Mouse (Mus musculus): ENCODE data around the gene L3mbtl4. TPM values are rescaled to one million over a fixed set of nuclear protein-coding genes. Genes with fewer than 3 reads are reported as not detected.

The L3mbtl4 gene
- total and polyA plus RNA-seq, 3 experiments, result not detected

DNA sequence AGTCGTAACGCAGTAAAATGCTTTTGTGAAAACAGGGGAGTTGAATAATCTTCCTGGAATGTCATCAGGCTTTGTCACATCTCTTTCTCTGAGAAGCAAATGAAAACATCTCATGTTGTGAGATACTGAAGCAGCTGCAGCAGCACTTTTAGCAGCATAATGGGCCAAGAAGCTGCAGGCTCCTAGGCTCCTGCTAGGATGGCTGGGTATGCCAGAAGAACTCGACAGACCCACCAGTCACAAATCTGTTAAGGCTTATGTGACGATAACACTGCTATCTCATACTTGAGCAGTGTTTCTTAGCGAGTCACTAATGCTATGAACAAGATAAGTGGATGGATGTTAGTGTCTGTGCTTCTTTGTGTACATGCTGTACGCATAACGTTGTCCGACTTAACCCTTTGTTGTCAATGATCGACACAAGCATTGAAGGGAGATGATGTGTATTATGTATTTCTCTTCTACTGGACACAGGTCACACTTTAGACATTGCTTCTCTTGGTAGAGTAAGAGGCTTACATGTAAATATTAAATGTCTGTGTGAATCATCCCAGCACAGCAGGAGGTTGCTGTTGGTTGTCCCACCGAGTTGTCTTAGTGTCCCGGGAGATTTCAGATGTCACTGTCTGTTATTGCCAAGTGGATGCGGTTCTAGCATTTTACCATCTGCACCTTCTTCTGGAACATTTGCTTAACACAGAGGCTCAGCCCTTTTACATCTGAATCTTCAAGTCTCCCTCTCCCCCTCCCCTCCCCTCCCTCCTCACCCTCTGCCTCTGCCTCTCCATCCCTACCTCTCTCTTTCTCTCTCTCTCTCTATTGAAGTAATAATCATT is 149.3 kb downstream of the L3mbtl4 start:
- Histone ChIP-seq H3K4me3 (replicated peaks in 1 of 3; ENCODE audit: low read depth in 2 of 3, low read length in 2 of 3, poor library complexity in 1 of 3) (no peak overlapping the region), H3K4me2 (ENCODE audit: insufficient read depth, low read depth, poor library complexity, severe bottlenecking) (no peak overlapping the region), H3K4me1 (ENCODE audit: control insufficient read depth in 1 of 2, insufficient read depth in 2 of 2) (no peaks in the 10 kb centered on the region), H3K27me3 (replicated peaks) (no peaks in the 10 kb centered on the region), H3K9ac (ENCODE audit: insufficient read depth, low read depth) (no peak overlapping the region), H3K9me3 (replicated peaks; ENCODE audit: low read length) (peaks cover 52% of the 10 kb centered on the region), H3K79me2 (replicated peaks; ENCODE audit: control insufficient read depth, extremely low read depth, insufficient read depth, poor library complexity, severe bottlenecking) (no peaks in the 10 kb centered on the region), H3K27ac (ENCODE audit: insufficient read depth, low read depth) (no peak overlapping the region), H3K36me3 (replicated peaks in 1 of 2; ENCODE audit: control insufficient read depth in 1 of 2, insufficient read depth in 1 of 2, low read length in 1 of 2) (no peaks in the 10 kb centered on the region)
- DNase-seq (ENCODE audit: extremely low read depth), result no peak
- dilution Hi-C loops (cut with MboI; ENCODE audit: extremely low pct_ligation_motif_present, extremely low pct_unique_long_range_greater_than_20kb, low sequenced_read_pairs), result no loop called here
- in situ Hi-C loops (cut with MboI; ENCODE audit: low pct_ligation_motif_present, low pct_unique_long_range_greater_than_20kb, low sequenced_read_pairs), result no loop called here
- no peak for TF ChIP-seq BHLHE40 (IDR thresholded peaks at IDR 0.05; ENCODE audit: low read depth, low read length)
- TF ChIP-seq TCF12 (IDR thresholded peaks at IDR 0.05; ENCODE audit: low read depth, low read length), result no peak
- TF ChIP-seq ZKSCAN1 (IDR thresholded peaks at IDR 0.05; ENCODE audit: borderline replicate concordance, low read depth, low read length), result no peak
- TF ChIP-seq MAFK (IDR thresholded peaks at IDR 0.05; ENCODE audit: insufficient replicate concordance, low read length), result no peak
- TF ChIP-seq GABPA (IDR thresholded peaks at IDR 0.05; ENCODE audit: insufficient replicate concordance, low read depth, low read length), result no peak
- no peak for TF ChIP-seq ZMIZ1 (IDR thresholded peaks at IDR 0.05; ENCODE audit: low read depth, low read length)
- TF ChIP-seq NRF1 (IDR thresholded peaks at IDR 0.05; ENCODE audit: low read depth, low read length), result no peak
- no peak for TF ChIP-seq KAT2A (IDR thresholded peaks at IDR 0.05; ENCODE audit: insufficient replicate concordance, low read length)
- no peak for TF ChIP-seq POLR2AphosphoS2 (IDR thresholded peaks at IDR 0.05; ENCODE audit: low read depth, low read length)
- TF ChIP-seq IRF4 (IDR thresholded peaks at IDR 0.05; ENCODE audit: low read depth, low read length), result no peak
- TF ChIP-seq MAX (IDR thresholded peaks at IDR 0.05; ENCODE audit: low read length), result no peak
- TF ChIP-seq EP300 (IDR thresholded peaks at IDR 0.05; ENCODE audit: low read length), result no peak
- no peak for TF ChIP-seq ELF1 (IDR thresholded peaks at IDR 0.05; ENCODE audit: low read depth, low read length)
- no peak for TF ChIP-seq USF1 (IDR thresholded peaks at IDR 0.05; ENCODE audit: low read depth, low read length)
- TF ChIP-seq MXI1 (IDR thresholded peaks at IDR 0.05; ENCODE audit: low read depth, low read length), result no peak
- no peak for TF ChIP-seq UBTF (IDR thresholded peaks at IDR 0.05; ENCODE audit: low read depth, low read length)

DNA sequence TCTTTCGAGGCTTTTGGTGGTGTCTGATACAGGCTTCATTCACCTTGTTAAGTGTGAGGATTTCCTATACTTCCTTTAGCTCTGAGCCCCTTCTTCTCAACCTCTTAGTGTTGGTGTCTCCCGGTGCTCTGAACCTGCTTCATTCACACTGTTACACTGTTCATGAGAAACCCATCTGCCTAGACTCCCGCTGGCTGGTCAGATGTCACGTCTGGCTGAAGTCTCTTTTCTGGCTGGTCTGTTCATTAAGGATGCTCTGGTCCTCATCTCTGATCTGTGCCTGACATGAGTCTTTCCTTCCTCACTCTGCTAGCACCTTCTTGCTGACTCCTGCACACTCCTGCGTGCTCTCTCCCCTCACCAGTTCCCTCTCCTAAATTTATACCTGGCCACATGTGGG is 160.0 kb downstream of the L3mbtl4 start:
- Histone ChIP-seq H3K4me2 (ENCODE audit: insufficient read depth, low read depth, poor library complexity, severe bottlenecking) (no peak overlapping the region), H3K79me2 (replicated peaks; ENCODE audit: control insufficient read depth, extremely low read depth, insufficient read depth, poor library complexity, severe bottlenecking) (no peaks in the 10 kb centered on the region), H3K4me1 (ENCODE audit: control insufficient read depth in 1 of 2, insufficient read depth in 2 of 2) (no peaks in the 10 kb centered on the region), H3K9me3 (replicated peaks; ENCODE audit: low read length) (peaks cover 73% of the 10 kb centered on the region), H3K4me3 (replicated peaks in 1 of 3; ENCODE audit: low read depth in 2 of 3, low read length in 2 of 3, poor library complexity in 1 of 3) (no peak overlapping the region), H3K9ac (ENCODE audit: insufficient read depth, low read depth) (no peak overlapping the region), H3K27ac (ENCODE audit: insufficient read depth, low read depth) (no peak overlapping the region), H3K36me3 (replicated peaks in 1 of 2; ENCODE audit: control insufficient read depth in 1 of 2, insufficient read depth in 1 of 2, low read length in 1 of 2) (no peaks in the 10 kb centered on the region), H3K27me3 (replicated peaks) (no peaks in the 10 kb centered on the region)
- TF ChIP-seq NRF1 (IDR thresholded peaks at IDR 0.05; ENCODE audit: low read depth, low read length) (no peak), ZKSCAN1 (IDR thresholded peaks at IDR 0.05; ENCODE audit: borderline replicate concordance, low read depth, low read length) (no peak), MAX (IDR thresholded peaks at IDR 0.05; ENCODE audit: low read length) (no peak), JUND (conservative IDR thresholded peaks at IDR 0.05; ENCODE audit: low read depth, low read length) (no peak), CTCF (conservative IDR thresholded peaks at IDR 0.05 in 1 of 2, IDR thresholded peaks at IDR 0.05 in 1 of 2; ENCODE audit: low read depth in 2 of 2, low read length in 2 of 2) (no peak), IRF4 (IDR thresholded peaks at IDR 0.05; ENCODE audit: low read depth, low read length) (no peak), POLR2AphosphoS2 (IDR thresholded peaks at IDR 0.05; ENCODE audit: low read depth, low read length) (no peak), USF2 (conservative IDR thresholded peaks at IDR 0.05; ENCODE audit: low read depth, low read length) (no peak), MYC (IDR thresholded peaks at IDR 0.05; ENCODE audit: low read depth, low read length) (no peak), RCOR1 (conservative IDR thresholded peaks at IDR 0.05; ENCODE audit: low read depth, low read length) (no peak), HCFC1 (IDR thresholded peaks at IDR 0.05; ENCODE audit: low read depth, low read length) (no peak), MXI1 (IDR thresholded peaks at IDR 0.05; ENCODE audit: low read depth, low read length) (no peak), MEF2A (IDR thresholded peaks at IDR 0.05; ENCODE audit: borderline replicate concordance, low read depth, low read length) (no peak), CHD1 (IDR thresholded peaks at IDR 0.05; ENCODE audit: low read depth, low read length) (no peak), SMC3 (IDR thresholded peaks at IDR 0.05; ENCODE audit: low read depth, low read length) (no peak), E2F4 (IDR thresholded peaks at IDR 0.05; ENCODE audit: insufficient replicate concordance, low read depth, low read length) (no peak), MAFK (IDR thresholded peaks at IDR 0.05; ENCODE audit: insufficient replicate concordance, low read length) (no peak), EP300 (IDR thresholded peaks at IDR 0.05; ENCODE audit: low read length) (no peak), UBTF (IDR thresholded peaks at IDR 0.05; ENCODE audit: low read depth, low read length) (no peak), ETS1 (conservative IDR thresholded peaks at IDR 0.05; ENCODE audit: low read depth, low read length) (no peak)
- no peak for DNase-seq (ENCODE audit: extremely low read depth)
- dilution Hi-C loops (cut with MboI; ENCODE audit: extremely low pct_ligation_motif_present, extremely low pct_unique_long_range_greater_than_20kb, low sequenced_read_pairs) (no loop called here), in situ Hi-C loops (cut with MboI; ENCODE audit: low pct_ligation_motif_present, low pct_unique_long_range_greater_than_20kb, low sequenced_read_pairs) (no loop called here)
